Mouse (Mus musculus) kidney, postnatal 25 days (tissue): Measurements from ENCODE around the gene Spin2g.
"Not testable (repeated sequence)": the region's sequence is repeated elsewhere in the genome, so short reads cannot be mapped to it uniquely, and the experiment has no call there.

Experiments
- DNase-seq, 2 experiments: peaks; one replicate each; pipeline ENCODE4 v3.0.0; 2021; ENCODE audit warnings: mixed read lengths in 2 of 2

Spin2g gene

GRCm38 (mm10) chrX:34238633-34239032 lies at the start of gene Spin2g:
Gene Spin2g (minus strand): TSS chrX:34238733.
- not testable (repeated sequence) for DNase-seq
